Mouse (Mus musculus) spleen, postnatal 10 days (tissue): ENCODE results near the gene Dctn3.
"Not testable (repeated sequence)": the region's sequence is repeated elsewhere in the genome, so short reads cannot be mapped to it uniquely, and the experiment has no call there.

Experiments used
- DNase-seq, 2 experiments: peaks; one replicate each; pipeline ENCODE4 v3.0.0; 2021 to 2022; ENCODE audit warnings: low spot score in 2 of 2

The Dctn3 gene

GRCm38 (mm10) chr4:41722918-41723351, at the start of gene Dctn3:
TSS of gene Dctn3 (minus strand) at chr4:41723170.
- DNase-seq, result peak; percentile 71 to 87

GRCm38 (mm10) chr4:41767301-41767700, 44.3 kb upstream of the Dctn3 start:
- not testable (repeated sequence) for DNase-seq

GRCm38 (mm10) chr4:41763176-41763575, 40.2 kb upstream of the Dctn3 start:
- not testable (repeated sequence) for DNase-seq

- not testable (repeated sequence) for DNase-seq
Measured at GRCm38 (mm10) chr4:41762688-41763114, 39.7 kb upstream of the Dctn3 start.

- DNase-seq, result no peak
Measured at GRCm38 (mm10) chr4:41762099-41762687, 39.2 kb upstream of the Dctn3 start.

- no peak for DNase-seq
Measured at GRCm38 (mm10) chr4:41761680-41762079, 38.7 kb upstream of the Dctn3 start.

- DNase-seq, result no peak
Measured at GRCm38 (mm10) chr4:41760911-41761310, 37.9 kb upstream of the Dctn3 start.

- peak; percentile 32 to 73 for DNase-seq
Measured at GRCm38 (mm10) chr4:41760288-41760721, 37.3 kb upstream of the Dctn3 start.

GRCm38 (mm10) chr4:41759656-41760287, 36.8 kb upstream of the Dctn3 start:
- no peak for DNase-seq

- DNase-seq, result no peak
Measured at GRCm38 (mm10) chr4:41759206-41759605, 36.2 kb upstream of the Dctn3 start.

GRCm38 (mm10) chr4:41758701-41759100, 35.7 kb upstream of the Dctn3 start:
- no peak for DNase-seq

GRCm38 (mm10) chr4:41758021-41758420, 35.1 kb upstream of the Dctn3 start:
- DNase-seq, result no peak

- no peak for DNase-seq
Measured at GRCm38 (mm10) chr4:41757321-41757720, 34.4 kb upstream of the Dctn3 start.

GRCm38 (mm10) chr4:41756440-41756839, 33.5 kb upstream of the Dctn3 start:
- DNase-seq, result no peak

- DNase-seq, result peak; percentile 82 to 89
Measured at GRCm38 (mm10) chr4:41755338-41756305, 32.7 kb upstream of the Dctn3 start, which contains the start of gene Sigmar1. TSS of gene Sigmar1 (minus strand) at chr4:41756157.

GRCm38 (mm10) chr4:41754797-41755337, 31.9 kb upstream of the Dctn3 start, which contains the start of gene Galt:
TSS of gene Galt (plus strand) at chr4:41755228.
- DNase-seq, result no peak

GRCm38 (mm10) chr4:41745021-41745420, 22.1 kb upstream of the Dctn3 start:
- no peak for DNase-seq

GRCm38 (mm10) chr4:41744131-41744530, 21.2 kb upstream of the Dctn3 start:
- DNase-seq, result no peak

- peak; percentile 77 to 88 for DNase-seq
Measured at GRCm38 (mm10) chr4:41741158-41741560, 18.2 kb upstream of the Dctn3 start.

GRCm38 (mm10) chr4:41740380-41741157, 17.6 kb upstream of the Dctn3 start:
- DNase-seq, result peak in 1 of 2 experiments; percentile 67

GRCm38 (mm10) chr4:41739260-41739659, 16.3 kb upstream of the Dctn3 start:
- DNase-seq, result no peak
